Mouse (Mus musculus): ENCODE measurements around the gene Ccnc.
"Not testable (repeated sequence)": the region's sequence is repeated elsewhere in the genome, so short reads cannot be mapped to it uniquely, and the experiment has no call there.

The Ccnc gene

DNA sequence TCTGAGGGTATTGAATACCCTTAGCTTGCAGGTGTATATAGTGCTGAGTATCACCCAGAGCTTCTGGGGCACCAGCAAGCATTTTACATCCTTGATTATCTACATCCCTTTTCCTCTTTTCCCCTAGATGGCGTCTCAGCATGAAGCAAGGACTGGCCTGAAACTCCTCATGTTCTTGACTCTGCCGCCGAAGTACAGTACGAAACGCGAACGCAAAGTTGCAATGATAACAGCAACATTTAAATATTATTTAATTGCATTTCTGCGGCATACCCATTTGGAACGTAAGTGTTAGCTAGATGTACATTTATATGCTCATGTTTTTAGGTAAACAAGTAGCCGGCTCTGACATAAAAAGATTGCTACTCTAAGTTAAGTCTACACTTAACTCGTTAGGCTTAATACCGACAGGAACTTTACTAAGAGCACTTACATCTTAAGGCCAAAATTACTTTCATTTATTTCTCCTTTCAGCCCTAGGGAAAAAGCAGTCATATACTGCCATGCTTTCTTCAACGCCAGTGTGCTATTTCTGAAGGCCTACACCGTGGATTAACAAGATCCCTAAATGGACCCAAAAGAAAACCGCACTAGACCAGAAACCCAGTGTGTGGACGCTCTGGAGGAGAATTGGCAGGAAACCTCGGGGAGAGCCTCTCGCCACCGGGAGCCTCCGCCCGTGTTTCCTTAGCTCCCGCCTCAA, 438 bp upstream of the Ccnc start:
- DNase-seq (ENCODE audit: low spot score in 2 of 2), result peak in 1 of 2 experiments; percentile 9

DNA sequence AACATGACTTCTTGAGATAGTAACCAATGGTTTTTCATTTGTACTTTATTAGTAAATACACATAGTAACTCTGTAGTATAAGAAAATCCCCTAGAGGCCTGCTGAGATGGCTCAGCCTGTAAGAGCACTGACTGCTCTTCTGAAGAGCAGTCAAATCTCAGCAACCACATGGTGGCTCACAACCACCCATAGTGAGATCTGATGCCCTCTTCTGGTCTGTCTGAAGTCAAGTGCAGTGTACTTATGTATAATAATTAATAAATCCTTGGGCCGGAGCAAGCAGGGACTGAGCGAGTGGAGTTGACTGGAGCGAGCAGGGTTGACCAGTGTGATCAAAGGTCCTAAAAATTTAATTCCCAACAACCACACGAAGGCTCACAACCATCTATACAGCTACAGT, 11.7 kb downstream of the Ccnc start:
- no peak for DNase-seq (ENCODE audit: low spot score in 2 of 2)

DNA sequence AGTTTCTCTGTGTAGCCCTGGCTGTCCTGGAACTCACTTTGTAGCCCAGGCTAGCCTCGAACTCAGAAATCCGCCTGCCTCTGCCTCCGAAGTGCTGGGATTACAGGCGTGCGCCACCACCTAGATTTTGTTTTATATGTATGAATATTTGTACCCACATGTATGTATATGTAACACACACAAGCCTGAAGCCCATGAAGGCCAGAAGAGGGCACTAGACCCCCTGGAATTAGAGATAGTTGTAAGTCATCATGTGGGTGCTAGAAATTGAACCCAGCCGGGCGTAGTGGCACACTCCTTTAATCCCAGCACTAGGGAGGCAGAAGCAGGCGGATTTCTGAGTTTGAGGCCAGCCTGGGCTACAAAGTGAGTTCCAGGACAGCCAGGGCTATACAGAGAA, 16.6 kb downstream of the Ccnc start:
- not testable (repeated sequence) for DNase-seq (ENCODE audit: low spot score in 2 of 2)

DNA sequence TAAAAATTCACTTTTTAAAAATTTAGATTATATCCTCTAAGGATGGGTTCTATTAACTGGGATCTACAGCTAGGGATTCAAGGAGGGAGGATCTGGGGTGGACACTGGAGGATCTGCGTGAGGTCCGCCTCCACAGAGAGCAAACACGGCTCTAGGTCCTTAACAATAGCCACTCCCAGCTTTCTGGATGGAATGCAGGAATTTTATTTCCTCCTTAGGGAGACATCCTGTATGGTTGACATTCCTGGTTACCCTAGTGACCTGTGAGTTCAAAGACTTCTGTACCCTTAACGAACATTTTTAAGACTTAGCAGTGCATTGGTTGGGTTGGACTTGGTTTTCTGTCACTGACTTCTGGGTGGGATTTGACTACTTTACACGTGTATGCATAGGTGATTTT, 18.2 kb downstream of the Ccnc start:
- no peak for DNase-seq (ENCODE audit: low spot score in 2 of 2)

DNA sequence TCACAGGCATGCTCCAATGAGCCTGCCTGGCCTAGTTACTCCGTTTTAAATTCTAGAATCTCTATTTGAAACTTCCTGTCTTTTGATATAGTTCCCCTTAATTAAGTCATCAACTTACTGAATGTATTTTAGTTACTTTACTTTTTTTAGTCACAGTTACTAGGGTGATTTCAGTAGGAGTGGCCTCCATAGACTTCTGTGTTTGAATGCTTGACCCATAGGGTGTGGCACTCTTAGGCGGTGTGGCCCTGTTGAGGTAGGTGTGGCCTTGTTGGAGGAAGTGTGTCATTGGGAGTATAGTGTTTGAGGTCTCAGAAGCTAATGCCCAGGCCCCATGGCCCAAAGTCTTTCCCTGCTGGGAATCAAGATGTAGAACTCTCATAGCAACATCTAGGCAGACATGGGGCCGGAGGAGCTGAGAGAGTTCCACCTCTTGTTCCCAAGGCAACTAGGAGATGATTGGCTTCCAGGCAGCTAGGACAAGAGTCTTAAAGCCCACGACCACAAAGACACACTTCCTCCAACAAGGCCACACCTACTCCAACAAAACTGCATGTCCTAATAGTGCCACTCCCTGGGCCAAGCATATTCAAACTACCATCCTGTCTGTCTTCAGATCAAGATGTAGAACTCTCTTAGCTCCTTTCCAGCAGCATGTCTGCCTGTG, 27.8 kb downstream of the Ccnc start:
- DNase-seq (ENCODE audit: low spot score in 2 of 2), result no peak

DNA sequence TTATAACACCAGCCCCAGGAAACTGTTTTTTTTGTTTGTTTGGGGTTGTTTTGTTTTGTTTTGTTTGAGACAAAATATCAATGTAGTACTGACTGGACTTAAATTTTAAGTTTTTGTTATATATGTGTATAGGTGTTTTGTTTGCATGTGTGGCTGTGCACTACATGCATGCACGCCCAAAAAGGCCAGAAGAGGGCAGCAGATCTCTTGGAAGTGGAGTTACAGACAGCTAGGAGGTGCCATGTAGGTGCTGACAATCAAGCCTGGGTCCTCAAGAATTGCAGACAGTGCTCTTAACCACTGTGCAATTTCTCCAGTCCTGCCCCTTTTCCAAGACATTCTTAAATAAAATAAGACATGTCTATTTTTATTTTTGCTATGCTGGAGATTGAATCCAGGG, 31.4 kb downstream of the Ccnc start:
- no peak for DNase-seq (ENCODE audit: low spot score in 2 of 2)

DNA sequence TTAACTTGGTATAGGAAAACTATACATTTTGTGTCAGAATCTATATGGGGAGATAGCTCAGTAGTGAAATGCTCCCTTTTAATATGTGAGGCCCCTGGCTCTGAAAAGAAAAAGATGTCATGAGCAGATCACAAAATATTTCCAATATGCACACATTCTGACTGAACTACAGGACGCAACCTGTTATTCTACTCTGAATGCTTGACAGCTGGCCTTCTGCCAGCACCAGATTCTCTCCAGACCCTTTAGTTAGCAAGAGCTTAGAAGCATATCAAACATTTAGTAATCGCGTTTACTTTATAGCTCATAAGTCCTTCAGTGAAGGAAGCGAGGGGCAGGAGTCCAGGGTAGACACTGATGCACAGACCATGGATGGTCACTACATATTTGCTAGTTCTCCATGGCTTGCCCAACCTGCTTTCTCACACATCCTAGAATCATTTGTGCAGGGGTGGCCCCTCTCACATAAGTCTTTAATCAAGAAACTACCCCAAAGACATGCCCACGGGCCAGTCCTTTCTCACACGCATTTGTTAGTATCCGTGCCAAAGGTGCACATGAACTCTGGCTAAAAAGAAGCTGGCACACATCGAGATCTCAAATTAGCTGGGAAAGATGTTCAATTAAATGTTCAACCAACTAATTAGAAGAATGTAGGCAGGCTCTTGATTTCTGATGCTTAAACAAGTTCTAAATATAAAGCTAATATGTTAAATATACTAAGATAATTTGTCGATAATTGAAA, 34.1 kb downstream of the Ccnc start:
- DNase-seq (ENCODE audit: low spot score in 2 of 2), result no peak

DNA sequence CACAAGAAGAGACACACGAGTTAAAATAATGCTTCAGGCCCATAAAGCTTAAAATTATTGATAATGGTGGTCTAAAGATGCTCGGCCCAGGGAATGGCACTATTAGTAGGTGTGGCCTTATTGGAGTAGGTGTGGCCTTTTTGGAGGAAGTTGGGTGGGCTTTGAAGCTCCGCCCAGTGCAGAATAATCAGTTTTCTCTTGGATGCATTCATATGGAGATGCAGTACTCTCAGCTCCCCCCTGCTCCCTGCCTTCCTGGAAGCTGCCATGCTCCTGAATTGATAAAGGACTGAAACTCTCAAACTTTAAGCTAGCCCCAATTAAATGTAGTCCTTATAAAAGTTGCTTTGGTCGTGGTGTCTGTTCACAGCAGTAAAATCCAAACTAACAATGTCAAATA, 36.3 kb downstream of the Ccnc start:
- DNase-seq (ENCODE audit: low spot score in 2 of 2), result no peak

DNA sequence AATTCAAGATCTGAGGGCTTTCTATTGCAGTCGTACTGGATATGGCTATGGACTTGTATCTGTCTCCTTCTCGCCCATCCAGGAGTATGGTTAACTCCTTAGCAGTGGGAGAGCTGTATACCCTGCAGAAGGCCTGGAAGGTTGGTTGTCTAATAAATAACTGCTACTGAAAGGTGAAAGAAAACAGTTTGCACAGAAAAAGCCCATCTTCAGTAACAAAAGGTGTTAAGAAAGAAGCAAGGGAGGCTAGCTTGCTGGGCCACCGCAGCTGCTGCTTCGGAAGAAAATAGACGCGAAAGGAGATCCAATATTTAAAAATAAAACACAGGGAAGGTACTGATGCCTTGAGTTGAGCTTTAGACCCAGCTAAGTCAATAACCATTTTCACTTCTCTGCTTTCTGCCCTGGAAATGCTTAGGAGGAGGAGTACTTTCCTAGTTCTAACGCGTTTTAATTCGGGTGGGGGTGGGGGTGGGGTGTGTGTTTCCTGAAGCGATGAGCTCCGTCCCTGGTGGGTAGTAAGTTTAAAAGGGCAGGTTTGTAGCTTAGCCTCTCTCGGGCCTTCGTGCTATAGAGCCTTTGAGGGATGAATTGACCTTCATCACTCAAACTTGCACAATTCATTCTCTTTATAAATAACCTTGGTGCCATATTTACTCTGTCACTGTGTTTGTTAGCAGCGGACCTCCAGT, 38.8 kb downstream of the Ccnc start:
- DNase-seq (ENCODE audit: low spot score in 2 of 2), result no peak

DNA sequence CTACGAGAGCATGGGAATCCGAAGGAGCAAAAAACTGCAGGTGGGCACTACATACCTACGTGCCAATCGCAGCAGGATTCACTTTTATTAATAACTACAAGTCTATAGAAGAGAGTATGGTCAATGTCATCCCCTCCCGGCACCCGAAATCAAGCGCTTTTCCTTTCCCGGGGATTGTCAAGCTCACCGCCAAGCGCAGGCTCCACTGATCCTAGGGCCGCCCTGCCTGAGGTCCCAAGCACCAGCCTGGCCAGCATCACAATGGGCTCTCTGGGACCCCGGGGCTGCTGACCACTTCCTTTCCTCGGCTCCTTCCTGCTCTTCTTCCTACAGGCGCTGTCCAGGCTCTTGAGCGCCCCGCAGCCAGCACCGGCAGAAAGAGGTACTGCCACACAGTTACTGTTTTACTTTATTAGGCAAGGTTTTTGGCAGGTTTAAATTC, 39.4 kb downstream of the Ccnc start, which contains the start of the genes Usp45 and Tstd3:
Gene Usp45, plus strand, starts transcription at position 294 of the 442 bp plus-strand sequence.
Gene Tstd3, minus strand, starts transcription at position 350 of the 442 bp plus-strand sequence.
- DNase-seq (ENCODE audit: low spot score in 2 of 2), result peak; percentile 72 to 77

DNA sequence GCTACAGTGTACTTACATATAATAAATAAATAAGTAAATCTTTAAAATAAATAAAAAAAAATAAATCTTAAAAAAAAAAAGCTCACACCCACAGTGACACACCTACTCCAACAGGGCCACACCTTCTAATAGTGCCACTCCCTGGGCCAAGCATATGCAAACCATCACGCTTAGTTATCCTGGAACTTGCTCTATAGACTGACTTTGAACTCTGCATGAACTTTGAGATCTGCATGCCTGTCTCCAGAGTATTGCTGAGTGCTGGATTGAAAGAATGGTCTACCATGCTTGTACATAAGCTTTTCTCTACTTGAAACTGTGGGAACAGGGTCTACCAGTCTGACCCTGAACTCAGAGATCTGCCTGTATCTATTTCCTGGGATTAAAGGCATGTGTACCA, 43.6 kb downstream of the Ccnc start:
- DNase-seq (ENCODE audit: low spot score in 2 of 2), result no peak

DNA sequence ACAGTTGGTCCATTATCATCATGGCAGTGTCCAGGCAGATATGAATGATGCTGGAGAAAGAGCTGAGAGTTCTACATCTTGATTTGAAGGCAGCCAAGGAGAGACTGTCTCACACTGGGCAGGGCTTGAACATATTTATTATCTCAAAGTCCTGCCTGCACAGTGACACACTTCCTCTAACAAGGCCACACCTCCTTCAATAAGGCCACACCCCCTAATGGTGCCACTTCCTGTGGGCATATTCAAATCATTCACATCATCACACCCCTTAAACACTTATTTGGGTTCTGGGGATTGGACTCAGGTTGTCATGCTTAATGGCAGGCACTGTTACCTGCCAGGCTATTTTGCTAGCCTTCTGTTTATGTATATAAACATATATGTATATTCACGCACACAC, 44.8 kb downstream of the Ccnc start:
- DNase-seq (ENCODE audit: low spot score in 2 of 2), result no peak

DNA sequence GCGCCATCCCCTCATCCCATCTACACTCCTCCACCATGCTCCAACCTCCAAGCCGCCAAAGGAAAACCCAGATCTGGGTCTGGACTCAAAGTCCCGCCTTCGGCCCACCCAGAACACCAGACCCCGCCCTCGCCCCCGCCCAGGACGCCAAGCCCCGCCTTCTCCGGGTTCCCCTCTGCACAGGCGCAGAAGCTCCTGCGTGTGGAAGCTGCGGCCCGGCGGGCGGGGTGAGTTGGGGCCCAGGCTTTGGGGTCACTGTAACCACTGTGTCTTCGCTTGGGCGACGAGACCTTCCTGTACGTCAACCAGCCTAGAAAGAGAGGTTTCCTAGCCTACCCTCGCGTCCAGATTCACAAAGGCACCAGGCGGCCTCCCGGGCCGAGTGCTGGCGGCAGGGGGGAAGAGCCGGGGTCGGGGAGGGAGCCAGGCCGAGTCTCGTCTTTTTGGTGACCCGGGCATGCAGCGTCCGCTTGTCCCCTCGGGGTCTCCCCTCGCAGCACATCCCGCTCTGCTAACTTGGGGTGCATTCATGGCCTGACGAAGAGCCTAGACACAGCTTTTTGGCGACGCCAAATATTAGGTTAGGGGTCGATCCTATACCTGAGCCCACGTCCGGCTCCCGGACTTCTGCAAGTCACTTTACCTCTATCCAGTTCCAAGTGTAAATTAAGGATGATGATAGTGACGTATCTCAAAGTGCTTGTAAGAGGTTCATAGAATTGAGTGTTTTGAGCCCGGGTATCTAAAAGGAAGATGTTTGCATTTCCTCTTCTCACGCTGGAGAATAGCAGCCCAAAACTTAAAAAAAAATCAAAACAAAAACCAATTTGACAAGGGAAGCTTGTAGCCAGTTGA, 48.8 kb downstream of the Ccnc start:
- peak; percentile 64 to 85 for DNase-seq (ENCODE audit: low spot score in 2 of 2)

DNA sequence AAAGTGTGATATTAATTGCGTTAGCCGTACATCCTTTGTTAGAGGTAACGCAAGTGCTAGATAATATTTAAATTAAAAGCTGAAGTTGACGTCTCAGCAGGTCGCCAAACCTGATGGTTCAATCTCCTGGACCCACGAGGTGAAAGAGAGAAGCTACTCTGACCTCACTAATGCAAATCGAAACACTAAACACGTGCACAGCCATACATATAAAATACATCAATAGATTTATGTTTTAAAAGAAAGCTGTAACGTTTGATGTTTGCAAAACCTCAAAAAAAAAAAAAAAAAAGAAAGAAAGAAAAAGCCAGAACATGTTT, 49.4 kb downstream of the Ccnc start:
- no peak for DNase-seq (ENCODE audit: low spot score in 2 of 2)

DNA sequence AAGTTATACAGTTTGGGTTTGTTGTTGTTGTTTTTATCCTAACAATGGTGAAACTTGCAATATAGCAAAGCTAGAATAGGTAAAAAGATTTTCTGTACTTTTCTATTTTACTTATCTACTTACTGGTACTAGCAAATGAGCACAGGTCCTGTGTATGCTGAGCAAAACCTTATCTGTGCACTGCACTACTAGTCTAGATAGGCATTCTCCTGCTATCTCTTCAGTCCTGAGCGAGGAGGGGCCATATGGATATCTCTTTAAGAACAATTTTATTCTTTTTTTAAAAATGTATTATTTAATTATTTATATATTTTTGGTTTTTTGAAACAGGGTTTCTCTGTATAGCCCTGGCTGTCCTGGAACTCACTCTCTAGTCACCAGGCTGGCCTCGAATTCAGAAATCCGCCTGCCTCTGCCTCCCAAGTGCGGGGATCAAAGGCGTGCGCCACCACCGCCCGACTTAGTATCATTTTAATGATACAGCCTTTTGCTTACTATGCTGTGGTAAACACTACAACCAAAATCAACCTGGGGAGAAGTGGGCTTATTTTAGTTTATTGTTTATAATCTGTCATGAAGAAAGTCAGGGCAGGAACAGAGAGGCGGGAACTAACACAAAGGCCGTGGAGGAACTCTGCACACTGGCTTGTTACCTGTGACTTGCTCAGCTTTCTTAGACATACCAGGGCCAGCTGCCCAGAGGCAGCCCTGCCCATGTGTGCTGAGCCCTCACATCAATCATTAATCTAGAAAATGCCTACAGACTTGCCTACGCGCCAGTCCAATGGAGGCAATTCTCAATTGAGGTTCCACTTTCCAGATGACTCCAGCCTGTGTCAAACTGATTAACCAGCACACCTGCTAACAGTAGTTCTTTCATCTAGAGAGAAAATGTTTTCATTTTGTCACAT, 53.6 kb downstream of the Ccnc start:
- no peak for DNase-seq (ENCODE audit: low spot score in 2 of 2)

DNA sequence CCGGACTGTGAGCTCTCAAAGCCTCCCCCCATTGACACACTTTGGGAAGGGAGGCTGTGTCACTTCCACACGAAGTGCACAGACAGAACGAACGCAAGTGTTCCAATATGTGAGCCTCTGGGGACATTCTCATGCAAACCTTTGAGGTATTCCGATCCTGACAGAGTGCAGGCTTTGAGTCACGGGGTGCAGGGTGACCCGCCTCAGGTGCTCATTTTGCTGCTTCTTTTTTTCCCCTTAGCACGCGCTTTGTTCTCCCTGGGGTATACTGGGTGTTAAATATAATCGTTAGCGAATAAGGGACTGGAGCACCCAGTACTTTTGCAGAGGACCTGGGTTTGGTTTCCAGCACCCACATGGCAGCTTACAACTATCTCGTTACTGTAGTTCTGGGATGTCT, 58.8 kb downstream of the Ccnc start:
- no peak for DNase-seq (ENCODE audit: low spot score in 2 of 2)

DNA sequence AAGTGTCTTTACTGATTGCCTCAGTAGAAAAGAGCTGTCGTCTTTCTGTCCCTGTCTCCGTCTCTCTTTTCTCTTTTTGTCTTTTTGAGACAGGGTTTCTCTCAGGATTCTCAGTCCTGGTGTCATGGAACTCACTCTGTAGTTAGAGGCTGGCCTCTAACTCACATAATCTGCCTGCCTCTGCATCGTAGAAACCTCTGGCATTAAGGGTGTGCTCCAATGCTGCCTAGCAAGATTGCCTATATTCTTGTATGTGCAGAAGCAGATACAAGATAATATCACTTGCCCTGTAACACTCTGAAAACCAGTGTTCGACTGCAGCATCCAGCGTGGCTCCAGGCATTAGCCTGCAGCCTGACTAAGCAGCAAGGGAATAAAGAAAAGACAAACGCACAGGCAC, 61.4 kb downstream of the Ccnc start:
- no peak for DNase-seq (ENCODE audit: low spot score in 2 of 2)

DNA sequence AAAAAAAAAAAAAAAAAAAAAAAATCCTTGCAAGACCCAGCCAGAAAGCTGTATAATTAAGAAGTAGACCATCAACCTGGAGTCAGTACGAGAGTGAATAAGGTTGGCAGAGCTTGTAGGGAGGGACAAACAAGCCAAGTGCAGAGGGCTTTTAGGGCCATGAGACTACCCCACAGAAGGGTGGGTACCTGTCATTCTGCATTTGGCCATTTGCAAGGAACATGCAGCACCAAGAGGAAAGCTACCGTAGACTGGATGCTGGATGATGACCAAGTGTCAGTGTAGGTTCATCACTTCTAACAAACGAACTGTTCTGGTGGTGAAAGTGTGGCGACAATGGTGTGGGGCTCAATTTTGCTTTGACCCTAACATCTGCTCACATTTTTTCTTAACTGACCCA, 62.3 kb downstream of the Ccnc start:
- DNase-seq (ENCODE audit: low spot score in 2 of 2), result no peak

DNA sequence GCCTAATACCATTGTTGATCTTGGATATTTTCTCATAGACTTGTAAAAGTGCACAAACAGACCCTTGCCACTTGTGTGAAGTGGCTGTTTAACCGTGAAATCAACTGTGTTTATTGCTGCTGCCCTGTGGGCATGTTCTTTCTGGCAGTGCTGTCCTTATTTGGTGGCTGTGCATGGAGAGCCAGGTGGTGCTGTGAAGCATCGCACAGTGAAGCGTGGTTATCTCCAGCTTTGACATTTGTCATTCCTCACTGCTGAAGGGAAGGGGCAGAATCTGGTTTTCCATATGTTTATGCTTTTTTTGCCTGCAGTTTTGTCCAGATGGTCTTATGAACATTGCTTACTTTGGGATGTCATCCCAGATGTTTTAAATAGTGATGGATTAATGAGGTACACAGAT, 66.1 kb downstream of the Ccnc start:
- no peak for DNase-seq (ENCODE audit: low spot score in 2 of 2)

DNA sequence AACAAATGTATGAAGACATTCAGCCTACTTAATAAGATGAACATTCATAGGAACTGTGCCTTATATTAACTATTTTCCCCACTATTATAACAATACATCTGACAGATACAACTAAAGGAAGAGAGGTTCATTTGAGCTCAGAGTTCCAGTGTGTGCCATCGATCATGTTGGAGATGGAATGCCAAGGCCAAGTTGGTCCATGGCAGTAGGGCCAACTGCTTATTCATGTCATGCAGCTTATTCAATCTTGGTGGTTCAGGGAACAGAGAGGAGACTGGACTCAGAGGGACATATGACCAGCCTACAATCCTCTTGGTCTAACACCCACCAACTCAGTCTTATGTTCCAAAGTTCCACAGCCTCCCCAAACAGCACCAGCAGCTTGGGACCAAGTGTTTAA, 73.5 kb downstream of the Ccnc start:
- DNase-seq (ENCODE audit: low spot score in 2 of 2), result no peak

All from frontal cortex, postnatal 25 days (tissue).